ENCODE assay signal across 12 mouse cellular contexts in genomic region chr10:61738126-61738525, GRCm38 (mm10). TPM values are rescaled to one million over a fixed set of nuclear protein-coding genes. Genes with fewer than 3 reads are reported as not detected.
DNase-seq lines count a peak whose midpoint lies in the region.
"Had no signal": no experiment of that assay in that cellular context is flagged by ENCODE, and none has a peak within 500 bp of the region (broad histone marks: within the 10 kb centered on the region; RNA-seq: fewer than 3 reads in every experiment).

No protein-coding gene starts in this region.

- DNase-seq in adrenal gland, adult 2 months: peak; percentile 74
- no peak for DNase-seq in adrenal gland, adult 18-20 months (ENCODE audit: low spot score in 2 of 2)
- DNase-seq in adrenal gland, postnatal 14 days: peak; percentile 72
- no peak for DNase-seq in adrenal gland, postnatal 25 days
- DNase-seq in right cerebral cortex, adult 18-20 months: no peak
- DNase-seq: cerebellum, adult 11-12 months; cerebellum, adult 2 months; cerebellum, adult 9-10 months; cerebellum, postnatal 10 days; cerebellum, postnatal 25 days; forebrain, postnatal 0 days had no signal

RNA-seq across cellular contexts. Expression of gene Aifm2, which starts 23.1 kb away (rescaled TPM):
- 100 to 1,000 TPM; 226 to 406 TPM for total RNA-seq in adrenal gland, adult 2 months (2021)
- 209 and 255 TPM in 2 replicates for polyA plus RNA-seq in adrenal gland, adult 2 months (2012; rRNA removed)
- total RNA-seq in adrenal gland, adult 18-20 months (2021): 100 to 1,000 TPM; 238 to 400 TPM
- total RNA-seq in adrenal gland, postnatal 14 days (2021): 325 and 370 TPM in 2 replicates
- total RNA-seq in adrenal gland, postnatal 25 days (2021): 310 and 356 TPM in 2 replicates

RNA-seq across cellular contexts. Expression of gene Tysnd1, which starts 42.8 kb away (rescaled TPM):
- 100 to 1,000 TPM in 1 of 2 experiments, 10 to 100 TPM in 1; 85.9 to 147 TPM for total RNA-seq in adrenal gland, adult 2 months (2021)
- 548 and 593 TPM in 2 replicates for polyA plus RNA-seq in adrenal gland, adult 2 months (2012; rRNA removed)
- total RNA-seq in adrenal gland, adult 18-20 months (2021): 100 to 1,000 TPM in 1 of 2 experiments, 10 to 100 TPM in 1; 82.4 to 130 TPM
- total RNA-seq in adrenal gland, postnatal 14 days (2021): 87.8 and 94.3 TPM in 2 replicates
- 109 and 115 TPM in 2 replicates for total RNA-seq in adrenal gland, postnatal 25 days (2021)

RNA-seq across cellular contexts. Expression of gene H2afy2, which starts 45.8 kb away (rescaled TPM):
- 10 to 100 TPM in 1 of 2 experiments, 1 to 10 TPM in 1; 5.9 to 10.5 TPM for total RNA-seq in adrenal gland, adult 2 months (2021)
- polyA plus RNA-seq in adrenal gland, adult 2 months (2012; rRNA removed): 4.2 and 5.2 TPM in 2 replicates
- 1 to 10 TPM; 6.9 to 7.4 TPM for total RNA-seq in adrenal gland, adult 18-20 months (2021)
- total RNA-seq in adrenal gland, postnatal 14 days (2021): 12.9 and 13.7 TPM in 2 replicates
- total RNA-seq in adrenal gland, postnatal 25 days (2021): 9.8 and 11.3 TPM in 2 replicates
- total RNA-seq: MEL had no signal

RNA-seq across cellular contexts. Expression of gene Sar1a, which starts 58.0 kb away (rescaled TPM):
- 100 to 1,000 TPM; 199 to 205 TPM for total RNA-seq in adrenal gland, adult 2 months (2021)
- polyA plus RNA-seq in adrenal gland, adult 2 months (2012; rRNA removed): 113 and 119 TPM in 2 replicates
- 100 to 1,000 TPM; 198 to 216 TPM for total RNA-seq in adrenal gland, adult 18-20 months (2021)
- 167 and 170 TPM in 2 replicates for total RNA-seq in adrenal gland, postnatal 14 days (2021)
- 181 and 195 TPM in 2 replicates for total RNA-seq in adrenal gland, postnatal 25 days (2021)

Comparison
In these comparisons a context has a peak if more than half of its experiments do, and no peak if none do; other contexts are left out.
1. DNase-seq: peak in adrenal gland, adult 2 months (single experiment) and adrenal gland, postnatal 14 days (single experiment); none in adrenal gland, adult 18-20 months (0 of 2), adrenal gland, postnatal 25 days (single experiment) and right cerebral cortex, adult 18-20 months (single experiment).